Mouse (Mus musculus): ENCODE results near the gene Ano10. TPM values are rescaled to one million over a fixed set of nuclear protein-coding genes. Genes with fewer than 3 reads are reported as not detected.

Gene Ano10
- polyA plus RNA-seq, 1 experiment from 2014 or later: 38.4 TPM

DNA sequence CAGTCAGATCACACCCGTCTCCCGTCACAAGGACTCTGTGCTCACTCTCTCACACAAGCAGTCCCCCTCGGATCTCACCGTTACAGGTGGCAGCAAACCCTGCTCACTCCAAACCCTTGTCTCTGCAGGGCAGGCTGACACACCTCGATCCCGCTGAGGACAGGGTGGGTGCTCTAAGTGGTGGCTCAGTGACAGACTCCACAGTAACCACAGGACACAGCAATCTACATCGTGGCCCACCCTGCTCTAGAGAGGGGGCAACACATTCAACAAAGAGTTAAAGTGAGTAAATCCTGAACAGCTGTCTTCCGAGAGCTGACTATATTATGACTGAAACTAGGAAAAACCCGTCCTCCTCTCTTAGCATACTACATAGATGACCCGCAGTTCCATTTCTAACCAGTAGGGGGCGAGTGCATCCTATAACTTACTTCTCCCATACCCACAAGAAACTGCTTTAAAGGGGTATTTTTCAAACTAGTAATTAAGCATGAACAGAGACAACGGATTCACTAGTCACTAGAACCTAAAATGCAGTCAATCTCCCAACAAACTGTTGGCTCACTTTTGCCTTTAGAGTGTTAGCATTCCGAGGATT is 46.7 kb downstream of the Ano10 start:
- TF ChIP-seq CTCF (IDR thresholded peaks at IDR 0.05; ENCODE audit: low read depth): peak; percentile 93
- H3K4me1 ChIP-seq (ENCODE audit: insufficient read depth): no peaks in the 10 kb centered on the region
- no peak overlapping the region for H3K4me2 ChIP-seq
- no peak overlapping the region for H3K9ac ChIP-seq
- peaks cover 18% of the 10 kb centered on the region; the same call in 1 of the 2 replicates for H3K36me3 ChIP-seq (ENCODE audit: insufficient read depth)
- DNase-seq: peak; percentile 93
- H3K27ac ChIP-seq (ENCODE audit: low read depth): no peak overlapping the region
- WGBS: 39% methylated on average over 13 of the region's 13 CpGs
- H3K27me3 ChIP-seq (ENCODE audit: insufficient read depth, low read length): no peaks in the 10 kb centered on the region
- H3K9me3 ChIP-seq (ENCODE audit: low read depth, low read length): no peaks in the 10 kb centered on the region
- no peak overlapping the region for H3K4me3 ChIP-seq (ENCODE audit: low read depth, low read length)
- ATAC-seq (ENCODE audit: insufficient read depth): peak; percentile 29

DNA sequence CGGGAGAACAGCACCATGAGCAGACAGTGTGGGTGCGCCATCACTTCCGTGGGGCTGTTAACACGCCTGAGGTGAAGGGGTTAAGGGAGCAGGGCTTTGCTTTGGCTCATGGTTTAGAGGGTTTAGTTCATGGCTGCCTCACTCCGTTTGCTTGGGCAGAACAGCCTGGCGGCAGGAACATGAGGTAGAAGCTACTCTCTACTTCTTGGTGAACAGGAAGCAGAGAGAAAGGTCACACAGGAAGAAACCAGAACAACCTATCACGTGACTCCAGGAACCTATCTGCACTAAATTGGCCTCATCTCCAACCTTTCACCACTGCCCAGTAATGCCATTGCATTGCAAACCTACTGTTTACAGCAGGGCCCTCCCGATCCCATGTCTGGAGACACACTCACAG is 48.3 kb downstream of the Ano10 start:
- H3K36me3 ChIP-seq (ENCODE audit: insufficient read depth): peaks cover 6% of the 10 kb centered on the region; the same call in 1 of the 2 replicates
- no peaks in the 10 kb centered on the region for H3K9me3 ChIP-seq (ENCODE audit: low read depth, low read length)
- WGBS: 80% methylated on average over 8 of the region's 8 CpGs
- TF ChIP-seq CTCF (IDR thresholded peaks at IDR 0.05; ENCODE audit: low read depth): no peak
- H3K27me3 ChIP-seq (ENCODE audit: insufficient read depth, low read length): no peaks in the 10 kb centered on the region
- H3K4me2 ChIP-seq: no peak overlapping the region
- no peak overlapping the region for H3K27ac ChIP-seq (ENCODE audit: low read depth)
- DNase-seq (no peak), ATAC-seq (ENCODE audit: insufficient read depth) (no peak)
- no peak overlapping the region for H3K4me3 ChIP-seq (ENCODE audit: low read depth, low read length)
- H3K9ac ChIP-seq: no peak overlapping the region
- H3K4me1 ChIP-seq (ENCODE audit: insufficient read depth): no peaks in the 10 kb centered on the region

DNA sequence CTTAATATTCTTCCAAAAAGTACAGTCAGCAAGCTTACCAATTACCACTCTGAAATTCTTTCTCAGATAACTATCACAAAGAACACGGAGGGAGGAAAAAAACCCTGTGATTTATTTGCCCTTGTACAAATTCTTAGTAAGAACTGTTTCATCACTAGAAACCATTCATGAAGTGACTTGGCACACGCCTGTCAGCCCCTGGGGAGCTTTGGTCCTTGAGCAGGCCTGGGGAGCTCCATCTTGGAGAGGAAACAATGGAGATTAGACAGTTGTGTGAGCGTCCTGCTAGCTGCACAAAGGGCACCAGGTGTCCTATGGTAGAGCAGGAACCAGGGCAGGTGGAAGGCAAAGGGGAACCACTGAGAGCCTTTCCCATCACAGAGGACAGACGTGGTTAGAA is 48.8 kb downstream of the Ano10 start:
- no peak overlapping the region for H3K4me3 ChIP-seq (ENCODE audit: low read depth, low read length)
- no peak for TF ChIP-seq CTCF (IDR thresholded peaks at IDR 0.05; ENCODE audit: low read depth)
- H3K9ac ChIP-seq: no peak overlapping the region
- no peaks in the 10 kb centered on the region for H3K27me3 ChIP-seq (ENCODE audit: insufficient read depth, low read length)
- H3K9me3 ChIP-seq (ENCODE audit: low read depth, low read length): no peaks in the 10 kb centered on the region
- WGBS: 72% methylated on average over 4 of the region's 4 CpGs
- H3K27ac ChIP-seq (ENCODE audit: low read depth): no peak overlapping the region
- H3K4me1 ChIP-seq (ENCODE audit: insufficient read depth): no peaks in the 10 kb centered on the region
- H3K4me2 ChIP-seq: no peak overlapping the region
- DNase-seq (no peak), ATAC-seq (ENCODE audit: insufficient read depth) (no peak)
- H3K36me3 ChIP-seq (ENCODE audit: insufficient read depth): peaks cover 3% of the 10 kb centered on the region; the same call in 1 of the 2 replicates

DNA sequence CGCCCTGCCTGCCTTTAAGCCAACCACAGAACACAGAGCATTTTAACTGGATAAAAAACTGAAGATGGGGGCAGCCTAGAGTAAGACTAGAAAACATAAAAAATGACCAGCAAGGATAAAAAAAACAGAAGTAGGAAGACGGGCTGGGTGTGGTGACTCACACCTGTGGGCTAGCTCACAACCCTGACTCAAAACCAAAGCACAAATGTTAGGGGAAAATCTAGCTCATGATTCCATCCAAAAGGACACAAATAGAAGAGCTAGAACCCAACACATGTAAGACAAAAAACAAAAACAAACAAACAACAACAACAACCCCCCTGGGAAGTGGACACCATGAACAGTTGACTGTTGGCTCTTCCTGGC is 49.4 kb downstream of the Ano10 start:
- Histone ChIP-seq H3K27ac (ENCODE audit: low read depth) (no peak overlapping the region), H3K9ac (no peak overlapping the region), H3K4me1 (ENCODE audit: insufficient read depth) (no peaks in the 10 kb centered on the region), H3K4me3 (ENCODE audit: low read depth, low read length) (no peak overlapping the region), H3K27me3 (ENCODE audit: insufficient read depth, low read length) (no peaks in the 10 kb centered on the region), H3K36me3 (ENCODE audit: insufficient read depth) (no peaks in the 10 kb centered on the region), H3K9me3 (ENCODE audit: low read depth, low read length) (no peaks in the 10 kb centered on the region), H3K4me2 (no peak overlapping the region)
- WGBS: 31% methylated on average over 2 of the region's 2 CpGs
- DNase-seq (no peak), ATAC-seq (ENCODE audit: insufficient read depth) (no peak)
- TF ChIP-seq CTCF (IDR thresholded peaks at IDR 0.05; ENCODE audit: low read depth): no peak

DNA sequence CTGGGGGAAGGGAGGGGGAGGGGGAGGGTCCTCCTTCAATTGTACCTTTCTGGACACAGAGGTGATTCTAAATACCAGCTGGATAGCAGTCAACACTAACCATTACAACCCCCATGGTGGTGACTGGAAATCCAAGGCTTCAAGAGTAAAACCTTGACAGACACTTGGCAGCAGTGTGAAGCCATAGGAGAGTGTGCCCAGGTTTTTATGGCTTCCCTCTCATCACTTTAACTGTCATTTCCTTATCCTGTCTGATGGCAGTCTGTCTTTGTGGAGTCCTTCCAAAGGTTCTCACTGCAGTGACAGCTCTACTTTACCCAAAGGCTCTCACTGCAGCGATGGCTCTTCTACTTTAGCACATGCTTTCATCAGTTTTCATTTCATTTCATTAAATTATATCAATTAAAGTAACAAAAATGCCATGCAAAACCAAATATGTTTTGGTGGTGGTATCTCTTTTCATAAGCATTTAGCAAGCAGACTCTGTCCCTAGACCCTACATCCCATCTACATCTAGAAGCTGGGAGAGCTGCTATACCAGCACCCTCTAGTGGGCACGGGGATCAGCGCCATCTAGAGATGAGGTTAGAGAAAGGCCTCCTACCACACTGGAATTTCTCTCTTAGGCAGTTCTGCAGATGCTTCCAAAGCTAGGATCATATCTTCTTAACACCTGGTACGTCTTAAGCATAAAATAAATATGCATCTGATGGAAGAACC is 50.0 kb downstream of the Ano10 start:
- peak; percentile 74 for TF ChIP-seq CTCF (IDR thresholded peaks at IDR 0.05; ENCODE audit: low read depth)
- Histone ChIP-seq H3K9ac (no peak overlapping the region), H3K4me2 (no peak overlapping the region), H3K4me3 (ENCODE audit: low read depth, low read length) (no peak overlapping the region), H3K9me3 (ENCODE audit: low read depth, low read length) (no peaks in the 10 kb centered on the region), H3K4me1 (ENCODE audit: insufficient read depth) (no peaks in the 10 kb centered on the region), H3K27ac (ENCODE audit: low read depth) (no peak overlapping the region), H3K27me3 (ENCODE audit: insufficient read depth, low read length) (no peaks in the 10 kb centered on the region), H3K36me3 (ENCODE audit: insufficient read depth) (no peaks in the 10 kb centered on the region)
- DNase-seq (peak; percentile 77), ATAC-seq (ENCODE audit: insufficient read depth) (no peak)
- 31% methylated on average over 4 of the region's 4 CpGs for WGBS

DNA sequence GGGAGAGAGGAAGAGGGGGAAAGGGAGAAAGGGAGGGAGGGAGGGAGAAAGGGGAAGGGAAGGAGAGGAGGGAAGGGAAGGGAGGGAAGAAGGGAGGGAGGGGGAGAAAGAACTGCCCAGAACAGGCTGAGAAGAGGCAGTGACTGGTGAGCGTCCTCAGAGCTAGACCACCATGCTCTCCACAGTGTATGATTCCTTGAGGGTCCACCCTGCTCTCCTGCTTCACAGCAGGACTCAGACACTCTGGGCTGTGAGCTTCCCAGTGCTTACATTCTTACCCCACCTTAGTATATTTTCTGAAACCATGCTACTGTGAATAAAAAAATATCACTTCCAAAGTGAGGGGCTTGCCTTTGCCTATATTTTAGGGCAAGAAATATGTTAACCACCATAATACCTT is 50.9 kb downstream of the Ano10 start:
- no peak for ATAC-seq (ENCODE audit: insufficient read depth)
- H3K4me2 ChIP-seq: no peak overlapping the region
- DNase-seq: no peak
- H3K36me3 ChIP-seq (ENCODE audit: insufficient read depth): no peaks in the 10 kb centered on the region
- no peaks in the 10 kb centered on the region for H3K27me3 ChIP-seq (ENCODE audit: insufficient read depth, low read length)
- no peaks in the 10 kb centered on the region for H3K4me1 ChIP-seq (ENCODE audit: insufficient read depth)
- H3K4me3 ChIP-seq (ENCODE audit: low read depth, low read length): no peak overlapping the region
- H3K9me3 ChIP-seq (ENCODE audit: low read depth, low read length): no peaks in the 10 kb centered on the region
- 14% methylated on average over 1 of the region's 1 CpGs for WGBS
- no peak overlapping the region for H3K27ac ChIP-seq (ENCODE audit: low read depth)
- TF ChIP-seq CTCF (IDR thresholded peaks at IDR 0.05; ENCODE audit: low read depth): no peak
- no peak overlapping the region for H3K9ac ChIP-seq

DNA sequence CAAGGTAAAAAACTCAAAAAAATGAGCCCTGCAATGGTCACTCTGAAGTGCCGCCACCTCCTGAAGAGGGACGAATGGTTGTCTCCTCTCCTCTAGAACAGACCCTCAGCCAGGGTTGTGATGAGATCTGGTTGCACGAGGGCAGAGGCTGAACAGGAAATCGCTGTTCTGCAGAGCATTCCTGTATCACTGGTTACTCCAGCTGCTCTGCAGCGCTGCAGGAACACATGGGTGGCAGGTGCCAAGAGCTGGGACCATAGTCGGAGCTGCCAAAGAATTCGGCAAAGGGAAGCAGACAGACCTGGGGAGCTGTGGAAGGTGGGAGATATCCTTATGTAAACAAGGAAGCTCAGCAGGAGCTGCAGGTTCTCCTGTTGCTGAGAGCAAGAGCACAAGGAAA is 51.4 kb downstream of the Ano10 start:
- H3K4me2 ChIP-seq: no peak overlapping the region
- H3K4me3 ChIP-seq (ENCODE audit: low read depth, low read length): no peak overlapping the region
- no peaks in the 10 kb centered on the region for H3K4me1 ChIP-seq (ENCODE audit: insufficient read depth)
- H3K27me3 ChIP-seq (ENCODE audit: insufficient read depth, low read length): no peaks in the 10 kb centered on the region
- H3K9me3 ChIP-seq (ENCODE audit: low read depth, low read length): no peaks in the 10 kb centered on the region
- no peak overlapping the region for H3K9ac ChIP-seq
- no peak overlapping the region for H3K27ac ChIP-seq (ENCODE audit: low read depth)
- no peaks in the 10 kb centered on the region for H3K36me3 ChIP-seq (ENCODE audit: insufficient read depth)
- 6% methylated on average over 7 of the region's 7 CpGs for WGBS
- TF ChIP-seq CTCF (IDR thresholded peaks at IDR 0.05; ENCODE audit: low read depth): no peak
- peak; percentile 42 for DNase-seq
- no peak for ATAC-seq (ENCODE audit: insufficient read depth)

Measured in lung, embryonic 14.5 days (tissue).